Mouse (Mus musculus) megakaryocyte, adult 5-6 weeks (primary cell): Measurements from ENCODE around the gene Cel. TPM values are rescaled to one million over a fixed set of nuclear protein-coding genes. Genes with fewer than 3 reads are reported as not detected.
"Not testable (repeated sequence)": the region's sequence is repeated elsewhere in the genome, so short reads cannot be mapped to it uniquely, and the experiment has no call there.

ENCODE experiments used
- ATAC-seq: 2 replicates; pipeline ENCODE4 v1.8.0; 2016; ENCODE audit warnings: mild to moderate bottlenecking, inconsistent platforms; ENCODE audit not compliant: poor library complexity, severe bottlenecking
- total RNA-seq, 2 experiments: library from RNA; stranded (forward) in 1 of 2; stranded (reverse) in 1 of 2; fragments of 153-499, 151-499 nt in 1 of 2; fragments of 221-1000, 200-1000 nt in 1 of 2; gene quantifications; 2 replicates each; pipeline versions ENCODE4 v1.2.3 to v1.2.4; 2015 to 2017

Gene Cel
- total RNA-seq, 2 experiments from 2014 or later = not detected

DNA sequence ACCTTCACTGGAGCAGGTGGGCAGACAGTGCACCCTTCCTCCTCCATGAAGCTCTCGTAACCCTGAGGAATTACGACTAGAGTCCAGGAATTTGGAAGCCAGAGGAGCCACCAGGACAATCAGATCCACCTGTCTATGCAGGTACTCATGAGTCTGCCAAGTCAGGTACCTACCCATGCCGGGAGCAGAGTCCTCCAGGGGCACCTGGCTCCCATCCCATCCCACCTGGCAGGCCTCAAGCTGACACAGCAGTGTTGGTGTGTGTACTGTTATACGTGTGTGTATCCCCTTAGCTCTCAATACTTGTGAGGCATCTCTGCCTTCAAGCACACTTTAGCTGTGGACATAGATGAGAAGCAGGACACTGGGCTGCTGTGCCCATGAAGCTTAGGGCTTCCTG lies 41.0 kb downstream of the Cel start:
- ATAC-seq = no peak

DNA sequence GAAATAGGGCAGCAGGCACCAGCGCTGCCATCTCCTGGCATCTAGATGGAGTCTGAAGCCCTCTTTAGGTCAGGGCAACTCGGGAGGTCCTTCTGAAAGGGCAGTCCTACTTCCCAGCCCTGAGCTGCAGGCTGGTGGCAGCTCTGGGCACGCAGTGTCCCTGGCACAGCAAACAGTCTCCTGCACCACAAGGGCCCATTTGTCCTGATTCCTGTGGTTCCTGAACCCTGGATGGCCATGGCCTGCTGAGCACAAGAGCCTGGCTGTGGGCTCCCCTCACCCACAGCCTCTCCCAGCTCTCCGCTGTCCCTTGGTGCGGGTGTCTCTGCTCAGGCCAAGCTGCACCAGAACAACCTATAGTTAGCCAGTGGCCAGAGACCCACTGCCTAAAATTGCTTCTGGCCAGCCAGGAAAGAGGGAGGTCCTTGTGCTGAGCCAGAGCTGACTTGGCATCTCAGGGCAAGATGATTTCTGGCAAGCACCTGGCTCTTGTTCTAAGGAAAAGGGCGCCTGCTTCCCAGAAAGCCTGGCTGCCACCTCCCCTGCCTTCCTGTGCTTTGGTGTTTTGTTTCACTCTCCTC lies 41.5 kb downstream of the Cel start:
- ATAC-seq = no peak

DNA sequence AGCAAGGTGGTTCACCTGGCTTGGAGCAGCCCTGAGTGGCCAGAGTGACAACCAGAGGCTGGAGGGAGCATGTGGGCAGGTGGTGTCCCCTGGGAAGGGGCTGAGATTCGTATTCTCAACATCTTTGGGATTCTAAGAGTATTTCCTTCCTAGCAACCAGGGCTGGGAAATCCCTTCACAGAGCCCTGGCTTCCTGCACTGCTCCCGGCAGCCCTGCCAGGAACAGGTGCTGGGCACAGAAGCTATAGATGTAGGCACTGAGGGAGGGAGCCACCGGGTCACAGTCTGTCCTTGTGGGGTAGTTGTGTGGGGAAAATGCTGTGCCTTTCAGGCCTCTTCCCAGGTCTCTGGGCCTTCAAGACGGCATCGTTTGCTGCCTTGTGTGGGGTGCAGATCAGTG lies 42.6 kb downstream of the Cel start:
- ATAC-seq = no peak

DNA sequence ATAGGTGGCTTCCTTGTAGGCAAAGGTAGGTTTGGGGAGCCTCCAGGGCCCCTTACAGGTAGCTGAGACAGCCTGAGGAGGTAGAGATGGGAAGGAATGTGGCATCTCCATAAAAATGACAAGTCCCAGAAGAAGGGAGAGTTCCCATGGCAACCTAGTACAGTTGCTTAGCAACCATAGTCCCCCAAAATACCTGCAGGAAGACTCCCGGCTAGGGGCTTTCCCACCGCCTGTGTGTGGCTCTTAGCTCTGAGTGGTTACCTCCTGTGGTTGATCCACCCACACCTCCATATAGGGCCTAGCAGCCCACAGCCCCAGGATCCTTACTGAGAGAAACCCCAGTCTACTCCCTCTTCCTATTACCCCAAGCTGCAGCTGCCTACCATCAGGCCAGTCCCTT lies 45.0 kb downstream of the Cel start:
- ATAC-seq = no peak

DNA sequence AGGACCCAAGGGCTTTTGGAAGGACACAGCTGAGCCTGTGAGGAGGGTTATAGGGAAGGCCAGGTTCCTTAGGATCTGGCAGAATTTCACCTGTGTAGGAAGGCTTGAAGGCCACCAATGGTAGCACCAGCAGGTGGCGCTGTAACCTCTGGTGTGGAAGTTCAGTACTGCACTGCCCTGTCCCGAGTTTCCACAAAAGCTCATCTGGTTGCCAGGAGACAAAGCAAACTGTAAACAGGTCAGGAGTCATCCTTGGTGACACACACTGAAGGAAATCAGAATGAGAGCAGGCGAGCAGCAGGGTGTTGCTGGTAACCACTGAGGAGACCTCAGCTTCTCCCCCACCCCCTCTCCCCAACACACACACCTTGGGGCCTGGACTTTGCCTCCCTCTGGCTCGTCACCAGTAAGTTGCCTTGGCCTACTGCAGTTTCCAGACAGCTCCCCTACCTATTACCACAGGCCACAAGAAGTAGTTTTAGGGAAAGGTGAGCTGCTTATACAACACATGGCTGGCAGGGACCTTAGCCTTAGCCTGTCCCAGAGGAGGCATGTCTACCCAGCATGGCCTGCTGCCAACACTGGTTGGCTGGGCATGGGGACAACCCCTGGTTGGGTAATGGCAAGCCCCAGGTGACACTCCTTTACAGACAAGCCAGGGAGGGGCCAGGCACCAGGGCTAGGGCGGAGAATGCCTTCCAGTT lies 45.8 kb downstream of the Cel start:
- ATAC-seq = peak; percentile 62

DNA sequence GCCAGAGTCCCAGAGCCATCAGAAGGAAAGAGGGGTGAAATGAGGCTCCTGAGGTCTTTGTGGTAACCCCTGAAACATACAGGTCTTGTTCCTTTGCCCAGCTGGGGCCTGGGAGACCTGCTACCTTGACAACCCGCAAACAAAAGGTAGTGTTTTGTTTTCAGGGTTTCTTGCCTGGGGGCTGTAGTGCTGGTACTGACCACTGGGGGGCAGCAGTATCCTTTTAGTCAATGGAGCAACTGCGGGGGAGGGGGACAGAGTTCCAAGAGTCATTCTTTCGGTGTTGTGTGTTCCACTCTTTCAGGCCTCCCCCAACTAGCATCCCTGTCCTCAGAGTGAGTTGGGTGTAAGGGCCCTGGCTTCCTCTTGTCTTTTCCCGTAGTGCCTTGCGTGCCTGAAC lies 48.7 kb downstream of the Cel start:
- peak; percentile 46 for ATAC-seq

DNA sequence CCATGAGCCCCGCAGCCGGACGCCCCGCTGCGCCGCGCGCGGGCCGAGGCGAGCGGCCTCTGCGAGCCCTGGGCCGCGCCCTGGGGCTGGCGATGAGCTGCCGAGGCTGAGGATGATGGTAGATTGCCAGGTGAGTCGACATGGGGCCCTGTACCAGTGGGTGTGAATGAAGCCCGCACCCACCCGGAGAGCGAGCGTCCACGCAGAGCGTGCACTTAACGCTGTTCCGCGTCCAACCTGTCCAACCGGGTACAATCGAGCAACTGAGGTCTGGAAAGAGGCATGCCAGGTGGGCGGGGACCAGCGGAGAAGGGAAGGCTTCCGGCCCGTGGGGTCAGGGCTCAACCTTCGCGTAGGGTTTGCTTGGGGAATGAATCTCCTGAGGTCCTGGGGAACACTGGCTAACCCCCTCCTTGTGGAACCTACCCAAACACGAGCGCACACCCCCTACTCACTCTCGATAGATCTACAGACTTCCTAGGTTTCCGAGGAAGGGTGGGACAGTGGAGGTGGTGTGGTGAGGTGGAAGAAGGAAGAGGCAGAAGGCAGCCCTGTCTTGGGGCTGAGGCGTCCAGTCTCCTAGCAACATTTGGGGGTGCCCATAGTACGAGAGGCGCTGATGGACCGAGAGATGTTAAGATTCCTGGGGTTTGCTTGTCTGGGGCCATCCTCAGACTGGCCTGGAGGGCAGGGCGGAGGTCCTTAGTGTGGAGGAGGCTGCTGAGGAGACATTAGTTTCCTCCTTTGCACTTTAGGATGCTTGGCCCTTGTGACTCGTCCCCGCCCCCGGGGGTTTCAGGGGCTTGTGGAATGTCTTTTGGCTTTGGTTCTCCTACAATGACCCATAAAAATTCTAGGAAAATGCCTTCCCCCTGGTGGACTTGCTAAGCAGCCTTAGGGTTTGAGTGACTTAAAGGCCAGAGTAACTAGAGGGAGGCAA lies 49.5 kb downstream of the Cel start:
- ATAC-seq = no peak

DNA sequence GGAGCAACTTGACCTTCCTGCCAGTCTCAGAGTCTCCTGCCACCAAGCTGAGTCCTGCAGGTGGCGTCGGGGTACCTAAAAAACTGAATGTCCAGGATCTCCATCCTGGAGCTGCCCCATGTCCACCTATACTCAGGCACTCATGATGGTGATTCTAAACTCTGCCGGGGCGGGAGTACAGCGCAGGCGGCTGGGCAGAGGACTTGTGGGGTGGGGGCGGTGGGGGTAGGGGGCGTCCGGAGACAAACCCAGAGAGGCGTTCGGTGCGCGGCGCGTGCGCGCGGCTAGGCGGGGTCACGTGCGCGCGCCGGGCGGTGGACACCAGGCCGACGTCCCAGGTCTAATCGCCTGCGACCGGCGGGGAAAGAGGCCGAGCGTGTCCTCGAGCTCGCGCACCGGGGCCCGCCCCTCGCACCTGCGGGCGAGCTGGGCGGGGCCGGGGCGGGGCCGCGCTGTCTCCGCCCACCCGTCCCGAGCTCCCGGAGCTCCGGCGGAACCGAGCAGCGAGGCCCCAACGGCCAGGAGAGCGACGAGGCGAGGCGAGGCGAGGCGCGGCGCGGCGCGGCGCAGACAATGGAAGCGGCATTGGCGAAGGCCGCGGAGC lies 50.3 kb downstream of the Cel start, which contains the start of gene Ralgds:
Ralgds (plus strand) TSS at position 328 of the 604 bp plus-strand sequence.
- no peak for ATAC-seq

DNA sequence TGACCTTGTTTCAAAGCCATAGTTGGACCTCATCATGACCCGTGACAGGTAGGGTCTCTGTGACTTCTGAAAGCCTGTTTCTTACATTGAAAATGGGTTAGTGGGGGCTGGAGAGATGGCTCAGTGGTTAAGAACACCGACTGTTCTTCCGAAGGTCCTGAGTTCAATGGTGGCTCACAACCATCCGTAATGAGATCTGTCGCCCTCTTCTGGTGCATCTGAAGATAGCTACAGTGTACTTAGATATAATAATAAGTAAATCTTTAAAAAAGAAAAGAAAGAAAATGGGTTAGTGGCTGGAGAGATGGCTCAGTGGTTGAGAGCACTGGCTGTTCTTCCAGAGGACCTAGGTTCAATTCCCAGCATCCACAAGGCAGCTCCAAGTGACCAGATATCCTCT lies 51.6 kb downstream of the Cel start:
- ATAC-seq = not testable (repeated sequence)

DNA sequence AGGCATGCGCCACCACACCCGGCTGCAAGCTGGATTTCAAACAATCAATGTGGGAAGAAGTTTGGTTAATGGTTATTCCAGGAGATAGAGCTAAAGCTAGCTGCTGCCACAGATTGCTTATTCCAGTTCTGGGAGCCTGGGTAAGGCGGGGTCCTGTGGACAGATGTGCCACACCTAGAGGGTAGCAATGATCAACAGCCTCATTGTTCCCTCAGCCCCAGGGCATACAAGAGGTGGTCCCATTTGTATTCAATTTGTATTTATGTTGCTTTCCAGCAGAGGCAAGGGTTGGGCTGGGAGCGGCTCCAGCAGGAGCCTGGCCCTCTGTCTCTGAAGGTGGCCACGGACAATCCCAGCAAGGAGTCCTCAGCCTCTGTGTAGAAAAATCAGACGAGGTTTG lies 56.9 kb downstream of the Cel start:
- ATAC-seq = no peak

DNA sequence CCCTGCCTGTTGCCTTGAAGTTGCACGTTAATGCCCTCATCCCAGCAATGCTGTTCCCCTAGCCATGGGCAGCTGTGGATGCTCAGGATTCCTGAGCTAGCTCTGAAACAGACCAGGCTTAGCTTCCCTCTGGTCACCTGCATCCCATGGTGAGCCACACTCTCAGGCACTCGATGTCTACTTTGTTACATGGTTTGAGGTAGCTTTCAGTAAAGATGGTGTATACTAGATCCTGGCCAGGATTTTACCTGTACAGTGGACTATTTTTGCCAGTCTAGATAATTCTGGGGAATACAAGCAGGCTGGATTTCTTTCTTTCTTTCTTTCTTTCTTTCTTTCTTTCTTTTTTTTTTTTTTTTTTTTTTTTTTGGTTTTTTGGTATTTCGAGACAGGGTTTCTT lies 57.4 kb downstream of the Cel start, which contains the start of gene Gm10134:
Gm10134 (plus strand) TSS at position 301 of the 400 bp plus-strand sequence.
- ATAC-seq = no peak

Other genes with a start within 250 kb of the Cel start
- 0.21 and 0.29 TPM in 2 replicates for gene Ppp1r26, start 116.6 kb downstream of the Cel start, total RNA-seq (2015)
- gene Ppp1r26, start 116.6 kb downstream of the Cel start, total RNA-seq (2017) = 0.37 and 0.40 TPM in 2 replicates
- not detected in 2 replicates for gene 1700007K13Rik, start 97.1 kb downstream of the Cel start, total RNA-seq (2015)
- not detected in 2 replicates for gene 1700007K13Rik, start 97.1 kb downstream of the Cel start, total RNA-seq (2017)
- gene Mrps2, start 95.3 kb downstream of the Cel start, total RNA-seq (2015) = 29.0 and 29.3 TPM in 2 replicates
- 15.7 and 16.7 TPM in 2 replicates for gene Mrps2, start 95.3 kb downstream of the Cel start, total RNA-seq (2017)
- gene Gbgt1, start 66.5 kb downstream of the Cel start, total RNA-seq (2015) = not detected in 2 replicates
- 0.48 TPM in 1 of 2 replicates, not detected in the other for gene Gbgt1, start 66.5 kb downstream of the Cel start, total RNA-seq (2017)
- not detected in 2 replicates for gene Gm10134, start 57.3 kb downstream of the Cel start, total RNA-seq (2015)
- gene Gm10134, start 57.3 kb downstream of the Cel start, total RNA-seq (2017) = not detected in 2 replicates
- 1.4 and 2.3 TPM in 2 replicates for gene Ralgds, start 50.3 kb downstream of the Cel start, total RNA-seq (2015)
- gene Ralgds, start 50.3 kb downstream of the Cel start, total RNA-seq (2017) = 1.8 and 2.1 TPM in 2 replicates
- 12.2 and 15.2 TPM in 2 replicates for gene Gtf3c5, start 20.3 kb upstream of the Cel start, total RNA-seq (2015)
- 10.3 and 13.7 TPM in 2 replicates for gene Gtf3c5, start 20.3 kb upstream of the Cel start, total RNA-seq (2017)
- gene Gfi1b, start 58.6 kb upstream of the Cel start, total RNA-seq (2015) = 2.9 and 7.4 TPM in 2 replicates
- 6.1 and 7.8 TPM in 2 replicates for gene Gfi1b, start 58.6 kb upstream of the Cel start, total RNA-seq (2017)
- gene Tsc1, start 77.8 kb upstream of the Cel start, total RNA-seq (2015) = 8.9 and 10.9 TPM in 2 replicates
- 11.7 and 12.9 TPM in 2 replicates for gene Tsc1, start 77.8 kb upstream of the Cel start, total RNA-seq (2017)
- 19.2 and 23.6 TPM in 2 replicates for gene Spaca9, start 136.3 kb upstream of the Cel start, total RNA-seq (2015)
- gene Spaca9, start 136.3 kb upstream of the Cel start, total RNA-seq (2017) = 23.2 and 28.0 TPM in 2 replicates
- 17.0 and 18.0 TPM in 2 replicates for gene Ak8, start 136.8 kb upstream of the Cel start, total RNA-seq (2015)
- 5.9 and 6.4 TPM in 2 replicates for gene Ak8, start 136.8 kb upstream of the Cel start, total RNA-seq (2017)